Mouse (Mus musculus) stomach, embryonic 16.5 days (tissue): ENCODE results near the gene Tbc1d9b. TPM values are rescaled to one million over a fixed set of nuclear protein-coding genes. Genes with fewer than 3 reads are reported as not detected.
A peak's percentile ranks its signal among the peaks of the same experiment; 100 is the strongest.

ENCODE experiments used
- ATAC-seq: fragments of 200-750 bp; cut with Nextera tagmentation; 2 replicates; pipeline ENCODE4 v1.8.0; 2017; ENCODE audit warnings: moderate number of reproducible peaks, moderate TSS enrichment; ENCODE audit not compliant: insufficient read depth, low FRiP score
- H3K27ac ChIP-seq: fragments of 300-500 bp; sonication (generic); 2 replicates; pipeline ENCODE4 v1.5.1; 2014; ENCODE audit warnings: low read length
- H3K27me3 ChIP-seq: fragments of 300-500 bp; sonication (generic); 2 replicates; pipeline ENCODE4 v1.6.1; 2014; ENCODE audit warnings: low read length, control low read depth, mixed read lengths; ENCODE audit not compliant: control insufficient read depth, insufficient read depth
- H3K36me3 ChIP-seq: fragments of 300-500 bp; sonication (generic); 2 replicates; pipeline ENCODE4 v1.6.1; 2014; ENCODE audit warnings: low read length; ENCODE audit not compliant: control insufficient read depth, insufficient read depth
- H3K4me1 ChIP-seq: fragments of 300-500 bp; sonication (generic); 2 replicates; pipeline ENCODE4 v1.6.1; 2014; ENCODE audit warnings: low read length, control low read depth, mixed read lengths; ENCODE audit not compliant: control insufficient read depth, insufficient read depth
- H3K4me2 ChIP-seq: fragments of 300-500 bp; sonication (generic); 2 replicates; pipeline ENCODE4 v1.6.1; 2014; ENCODE audit warnings: low read depth, low read length, mixed read lengths
- H3K4me3 ChIP-seq: fragments of 300-500 bp; sonication (generic); replicated peaks from 2 replicates; pipeline ENCODE4 v1.5.1; 2014; ENCODE audit warnings: mild to moderate bottlenecking, low read length
- H3K9ac ChIP-seq: fragments of 300-500 bp; sonication (generic); 2 replicates; pipeline ENCODE4 v1.6.1; 2014; ENCODE audit warnings: low read length
- H3K9me3 ChIP-seq: fragments of 300-500 bp; sonication (generic); replicated peaks from 2 replicates; pipeline ENCODE4 v1.6.1; 2016; ENCODE audit warnings: low read length, control low read depth; ENCODE audit not compliant: control insufficient read depth
- WGBS: fragments of 180-500 bp; shearing (Covaris S2); extraction: QIAGEN DNeasy Blood & Tissue Kit; methylation state at CpG from one replicate; pipeline ENCODE4 v1.1.7; 2014; 5-methylcytosine and 5-hydroxymethylcytosine counted together
- polyA plus RNA-seq: library from polyadenylated mRNA; unstranded; fragments of >200 nt; fragmentation: Nextera tagmentation; extraction: Ambion mirVana; gene quantifications from 2 replicates; pipeline ENCODE4 v1.2.1, GENCODE M21; 2015

The Tbc1d9b gene
- 35.9 and 38.6 TPM in 2 replicates for polyA plus RNA-seq

- H3K27ac ChIP-seq, result peak within 1 kb of the TSS; percentile 84
- H3K27me3 ChIP-seq, result no peaks in the 10 kb centered on the region
- peak within 1 kb of the TSS; percentile 85 for H3K4me3 ChIP-seq
- no peaks in the 10 kb centered on the region for H3K9me3 ChIP-seq
- H3K4me1 ChIP-seq, result peaks cover 9% of the 10 kb centered on the region
- peak within 1 kb of the TSS; percentile 99 for H3K9ac ChIP-seq
- no peaks in the 10 kb centered on the region for H3K36me3 ChIP-seq
- under 1% methylated on average over 73 of the region's 77 CpGs for WGBS
- peak within 1 kb of the TSS; percentile 93 for H3K4me2 ChIP-seq
- ATAC-seq, result peak; percentile 94
Observed at GRCm38 (mm10) chr11:50130811-50131766, at the start of gene Tbc1d9b. Gene Tbc1d9b, plus strand, starts transcription at chr11:50131396.

- Histone ChIP-seq H3K4me3 (no peak overlapping the region), H3K4me2 (no peak overlapping the region), H3K27me3 (no peaks in the 10 kb centered on the region), H3K36me3 (0 out of 2 replicates have a peak, but pooled peaks cover 3% of the 10 kb centered on the region), H3K27ac (no peak overlapping the region), H3K9ac (no peak overlapping the region), H3K9me3 (no peaks in the 10 kb centered on the region), H3K4me1 (no peaks in the 10 kb centered on the region)
- no peak for ATAC-seq
- WGBS, result 86% methylated on average over 3 of the region's 3 CpGs
Observed at GRCm38 (mm10) chr11:50086211-50086610, 45.0 kb upstream of the Tbc1d9b start.

GRCm38 (mm10) chr11:50089840-50090239 is 41.4 kb upstream of the Tbc1d9b start:
- no peak overlapping the region for H3K27ac ChIP-seq
- 74% methylated on average over 1 of the region's 1 CpGs for WGBS
- no peak overlapping the region for H3K9ac ChIP-seq
- no peaks in the 10 kb centered on the region for H3K27me3 ChIP-seq
- H3K4me1 ChIP-seq, result no peaks in the 10 kb centered on the region
- H3K4me3 ChIP-seq, result no peak overlapping the region
- no peaks in the 10 kb centered on the region for H3K9me3 ChIP-seq
- H3K36me3 ChIP-seq, result 0 out of 2 replicates have a peak, but pooled peaks cover 3% of the 10 kb centered on the region
- ATAC-seq, result no peak
- H3K4me2 ChIP-seq, result no peak overlapping the region

GRCm38 (mm10) chr11:50090982-50091675 is 40.1 kb upstream of the Tbc1d9b start:
- Histone ChIP-seq H3K4me2 (no peak overlapping the region), H3K4me3 (no peak overlapping the region), H3K4me1 (no peaks in the 10 kb centered on the region), H3K9me3 (no peaks in the 10 kb centered on the region), H3K36me3 (0 out of 2 replicates have a peak, but pooled peaks cover 3% of the 10 kb centered on the region), H3K27ac (no peak overlapping the region), H3K9ac (no peak overlapping the region), H3K27me3 (no peaks in the 10 kb centered on the region)
- no peak for ATAC-seq
- WGBS, result 74% methylated on average over 5 of the region's 5 CpGs

- no peak overlapping the region for H3K4me2 ChIP-seq
- H3K27ac ChIP-seq, result no peak overlapping the region
- no peaks in the 10 kb centered on the region for H3K36me3 ChIP-seq
- H3K9me3 ChIP-seq, result no peaks in the 10 kb centered on the region
- H3K9ac ChIP-seq, result no peak overlapping the region
- no peak overlapping the region for H3K4me3 ChIP-seq
- H3K27me3 ChIP-seq, result no peaks in the 10 kb centered on the region
- no peak for ATAC-seq
- no peaks in the 10 kb centered on the region for H3K4me1 ChIP-seq
Observed at GRCm38 (mm10) chr11:50091681-50092080, 39.5 kb upstream of the Tbc1d9b start.

GRCm38 (mm10) chr11:50095661-50096060 is 35.5 kb upstream of the Tbc1d9b start:
- WGBS, result 91% methylated on average over 9 of the region's 9 CpGs
- no peaks in the 10 kb centered on the region for H3K36me3 ChIP-seq
- no peak for ATAC-seq

GRCm38 (mm10) chr11:50097091-50097490 is 34.1 kb upstream of the Tbc1d9b start:
- Histone ChIP-seq H3K9me3 (no peaks in the 10 kb centered on the region), H3K27me3 (no peaks in the 10 kb centered on the region), H3K9ac (no peak overlapping the region), H3K4me1 (no peaks in the 10 kb centered on the region), H3K27ac (no peak overlapping the region), H3K36me3 (no peaks in the 10 kb centered on the region), H3K4me2 (no peak overlapping the region), H3K4me3 (no peak overlapping the region)
- ATAC-seq, result no peak
- 90% methylated on average over 6 of the region's 6 CpGs for WGBS

More at GRCm38 (mm10) chr11:50095661-50096060, 35.5 kb upstream of the Tbc1d9b start:
- Histone ChIP-seq H3K4me2 (no peak overlapping the region), H3K27me3 (no peaks in the 10 kb centered on the region), H3K9ac (no peak overlapping the region), H3K4me1 (no peaks in the 10 kb centered on the region), H3K4me3 (no peak overlapping the region), H3K9me3 (no peaks in the 10 kb centered on the region), H3K27ac (no peak overlapping the region)

GRCm38 (mm10) chr11:50098961-50099481 is 32.2 kb upstream of the Tbc1d9b start:
- 81% methylated on average over 8 of the region's 8 CpGs for WGBS

GRCm38 (mm10) chr11:50099692-50100091 is 31.5 kb upstream of the Tbc1d9b start:
- H3K9ac ChIP-seq, result no peak overlapping the region
- no peaks in the 10 kb centered on the region for H3K4me1 ChIP-seq
- no peak overlapping the region for H3K27ac ChIP-seq
- no peak overlapping the region for H3K4me3 ChIP-seq
- H3K27me3 ChIP-seq, result no peaks in the 10 kb centered on the region
- H3K9me3 ChIP-seq, result no peaks in the 10 kb centered on the region
- no peaks in the 10 kb centered on the region for H3K36me3 ChIP-seq
- ATAC-seq, result no peak
- 70% methylated on average over 2 of the region's 2 CpGs for WGBS
- no peak overlapping the region for H3K4me2 ChIP-seq

More at GRCm38 (mm10) chr11:50098961-50099481, 32.2 kb upstream of the Tbc1d9b start:
- Histone ChIP-seq H3K36me3 (no peaks in the 10 kb centered on the region), H3K4me3 (no peak overlapping the region), H3K27me3 (no peaks in the 10 kb centered on the region), H3K4me1 (no peaks in the 10 kb centered on the region), H3K9ac (no peak overlapping the region), H3K4me2 (no peak overlapping the region), H3K27ac (no peak overlapping the region), H3K9me3 (no peaks in the 10 kb centered on the region)
- ATAC-seq, result no peak
